Comparison of ENCODE assay signal across 8 mouse cellular contexts in genomic region chr11:21371122-21371806, GRCm38 (mm10). TPM values are rescaled to one million over a fixed set of nuclear protein-coding genes. Genes with fewer than 3 reads are reported as not detected.
A peak's percentile ranks its signal among the peaks of the same experiment; 100 is the strongest.
DNase-seq lines count a peak whose midpoint lies in the region; ATAC-seq and TF ChIP-seq lines count a peak whose summit lies in the region.

Gene Ugp2 (minus strand): TSS chr11:21371201.

- TF ChIP-seq POLR2A in bone marrow macrophage, adult 2 months (IDR thresholded peaks at IDR 0.05; ENCODE audit: borderline replicate concordance, low read depth, low read length), result no peak

- H3K4me2 ChIP-seq in heart, embryonic 12.5 days, result peak within 1 kb of the TSS; percentile 70
- peak within 1 kb of the TSS; percentile 70 for H3K4me2 ChIP-seq in kidney, postnatal 0 days (ENCODE audit: low read length)
- H3K4me2 ChIP-seq in liver, embryonic 11.5 days, result peak within 1 kb of the TSS; percentile 82
- H3K4me2 ChIP-seq in stomach, embryonic 16.5 days (ENCODE audit: low read depth, low read length), result peak within 1 kb of the TSS; percentile 64

- no peaks in the 10 kb centered on the region for H3K9me3 ChIP-seq in erythroblast, embryonic 14.5 days (ENCODE audit: control insufficient read depth, low read length)
- no peaks in the 10 kb centered on the region for H3K9me3 ChIP-seq in heart, embryonic 12.5 days (replicated peaks)
- no peaks in the 10 kb centered on the region for H3K9me3 ChIP-seq in kidney, postnatal 0 days (replicated peaks; ENCODE audit: low read length)
- no peaks in the 10 kb centered on the region for H3K9me3 ChIP-seq in liver, embryonic 11.5 days (ENCODE audit: control insufficient read depth, low read length)
- no peaks in the 10 kb centered on the region for H3K9me3 ChIP-seq in stomach, embryonic 16.5 days (replicated peaks; ENCODE audit: control insufficient read depth, low read length)

- no peaks in the 10 kb centered on the region for H3K36me3 ChIP-seq in C2C12 (ENCODE audit: control insufficient read depth, insufficient read depth)
- no peaks in the 10 kb centered on the region for H3K36me3 ChIP-seq in erythroblast, embryonic 14.5 days (ENCODE audit: control insufficient read depth)
- no peaks in the 10 kb centered on the region for H3K36me3 ChIP-seq in heart, embryonic 12.5 days
- H3K36me3 ChIP-seq in kidney, postnatal 0 days (ENCODE audit: insufficient read depth, low read length), result no peaks in the 10 kb centered on the region
- no peaks in the 10 kb centered on the region for H3K36me3 ChIP-seq in liver, embryonic 11.5 days (ENCODE audit: control insufficient read depth, insufficient read depth, low read length)
- H3K36me3 ChIP-seq in stomach, embryonic 16.5 days (ENCODE audit: control insufficient read depth, insufficient read depth, low read length), result no peaks in the 10 kb centered on the region

- ATAC-seq in heart, embryonic 12.5 days (ENCODE audit: insufficient number of reproducible peaks, low FRiP score), result peak; percentile 94
- peak; percentile 95 for ATAC-seq in kidney, postnatal 0 days (replicated peaks; ENCODE audit: low FRiP score, low read depth)
- peak; percentile 94 for ATAC-seq in liver, embryonic 11.5 days (replicated peaks; ENCODE audit: low FRiP score)
- ATAC-seq in stomach, embryonic 16.5 days (ENCODE audit: insufficient read depth, low FRiP score), result peak; percentile 93

- H3K4me3 ChIP-seq in C2C12 (ENCODE audit: insufficient read depth, poor library complexity, severe bottlenecking), result peak within 1 kb of the TSS; percentile 34
- H3K4me3 ChIP-seq in bone marrow macrophage, adult 2 months (ENCODE audit: insufficient read depth, low read length), result peak within 1 kb of the TSS; percentile 100
- peak within 1 kb of the TSS; percentile 76 for H3K4me3 ChIP-seq in erythroblast, embryonic 14.5 days (replicated peaks)
- peak within 1 kb of the TSS; percentile 65 for H3K4me3 ChIP-seq in heart, embryonic 12.5 days
- H3K4me3 ChIP-seq in kidney, postnatal 0 days (replicated peaks; ENCODE audit: low read depth, low read length), result peak within 1 kb of the TSS; percentile 76
- peak within 1 kb of the TSS; percentile 76 for H3K4me3 ChIP-seq in liver, embryonic 11.5 days (ENCODE audit: low read depth, low read length)
- peak within 1 kb of the TSS; percentile 75 for H3K4me3 ChIP-seq in stomach, embryonic 16.5 days (replicated peaks; ENCODE audit: low read length)

- H3K27ac ChIP-seq in bone marrow macrophage, adult 2 months (ENCODE audit: insufficient read depth, low read depth, low read length), result peak within 1 kb of the TSS; percentile 98
- H3K27ac ChIP-seq in heart, embryonic 12.5 days (ENCODE audit: poor library complexity, severe bottlenecking), result peak within 1 kb of the TSS; percentile 99
- H3K27ac ChIP-seq in kidney, postnatal 0 days, result peak within 1 kb of the TSS; percentile 96
- H3K27ac ChIP-seq in liver, embryonic 11.5 days (ENCODE audit: low read depth, low read length), result peak within 1 kb of the TSS; percentile 88
- peak within 1 kb of the TSS; percentile 99 for H3K27ac ChIP-seq in stomach, embryonic 16.5 days (ENCODE audit: low read length)

- H3ac ChIP-seq in C2C12 (ENCODE audit: control insufficient read depth, insufficient read length, low read depth), result peak within 1 kb of the TSS; percentile 91

- WGBS in heart, embryonic 12.5 days, result 6% methylated on average over 38 of the region's 38 CpGs
- 7% methylated on average over 37 of the region's 38 CpGs for WGBS in kidney, postnatal 0 days
- WGBS in liver, embryonic 11.5 days, result 6% methylated on average over 38 of the region's 38 CpGs
- 6% methylated on average over 38 of the region's 38 CpGs for WGBS in stomach, embryonic 16.5 days

- peaks cover 17% of the 10 kb centered on the region for H3K4me1 ChIP-seq in bone marrow macrophage, adult 2 months (ENCODE audit: control insufficient read depth, insufficient read depth, low read length)
- peaks cover 19% of the 10 kb centered on the region for H3K4me1 ChIP-seq in erythroblast, embryonic 14.5 days (ENCODE audit: control insufficient read depth)
- peaks cover 15% of the 10 kb centered on the region for H3K4me1 ChIP-seq in heart, embryonic 12.5 days (replicated peaks)
- H3K4me1 ChIP-seq in kidney, postnatal 0 days (replicated peaks; ENCODE audit: insufficient read depth, low read length), result peaks cover 4% of the 10 kb centered on the region; the same call in 1 of the 2 replicates
- peaks cover 6% of the 10 kb centered on the region; the same call in 1 of the 2 replicates for H3K4me1 ChIP-seq in liver, embryonic 11.5 days (replicated peaks; ENCODE audit: control insufficient read depth, insufficient read depth, low read length)
- H3K4me1 ChIP-seq in stomach, embryonic 16.5 days (ENCODE audit: control insufficient read depth, insufficient read depth, low read length), result peaks cover 16% of the 10 kb centered on the region

- H3K79me3 ChIP-seq in C2C12 (ENCODE audit: low read depth), result peaks cover 8% of the 10 kb centered on the region

- no peaks in the 10 kb centered on the region for H3K27me3 ChIP-seq in C2C12 (ENCODE audit: control insufficient read depth, insufficient read depth, insufficient read length)
- H3K27me3 ChIP-seq in erythroblast, embryonic 14.5 days (ENCODE audit: control insufficient read depth), result peaks cover 48% of the 10 kb centered on the region
- H3K27me3 ChIP-seq in heart, embryonic 12.5 days (replicated peaks), result no peaks in the 10 kb centered on the region
- H3K27me3 ChIP-seq in kidney, postnatal 0 days (ENCODE audit: insufficient read depth, low read length), result no peaks in the 10 kb centered on the region
- no peaks in the 10 kb centered on the region for H3K27me3 ChIP-seq in liver, embryonic 11.5 days (replicated peaks; ENCODE audit: control insufficient read depth, insufficient read depth, low read length)
- H3K27me3 ChIP-seq in stomach, embryonic 16.5 days (ENCODE audit: control insufficient read depth, insufficient read depth, low read length), result no peaks in the 10 kb centered on the region

- DNase-seq in kidney, postnatal 0 days (ENCODE audit: low spot score), result peak; percentile 98
- DNase-seq in liver, embryonic 11.5 days (ENCODE audit: low spot score), result peak; percentile 93
- peak; percentile 96 for DNase-seq in naive thymus-derived CD4-positive, alpha-beta T cell, adult 2 months (ENCODE audit: low read depth)

- H3K79me2 ChIP-seq in C2C12 (ENCODE audit: control insufficient read depth, insufficient read depth), result peaks cover 31% of the 10 kb centered on the region

- H3K9ac ChIP-seq in heart, embryonic 12.5 days, result peak within 1 kb of the TSS; percentile 78
- peak within 1 kb of the TSS; percentile 79 for H3K9ac ChIP-seq in kidney, postnatal 0 days (ENCODE audit: low read depth, low read length)
- H3K9ac ChIP-seq in liver, embryonic 11.5 days (ENCODE audit: low read depth, low read length), result peak within 1 kb of the TSS; percentile 88
- H3K9ac ChIP-seq in stomach, embryonic 16.5 days (ENCODE audit: low read length), result peak within 1 kb of the TSS; percentile 91

- no peak for TF ChIP-seq CTCF in C2C12 (IDR thresholded peaks at IDR 0.05; ENCODE audit: control insufficient read depth, insufficient read depth, insufficient read length)
- no peak for TF ChIP-seq CTCF in bone marrow macrophage, adult 2 months (IDR thresholded peaks at IDR 0.05; ENCODE audit: low read depth, low read length)
- TF ChIP-seq CTCF in kidney, postnatal 0 days (IDR thresholded peaks at IDR 0.05; ENCODE audit: low read depth), result no peak

TF ChIP-seq in C2C12, 6 proteins besides CTCF, POLR2A, EP300 and RAD21:
- TF ChIP-seq MAX (IDR thresholded peaks at IDR 0.05) (peak; percentile 99), MYOG (IDR thresholded peaks at IDR 0.05; ENCODE audit: control insufficient read depth, extremely low read depth, insufficient read length) (no peak)

RNA-seq across cellular contexts. Expression of gene Ugp2, which starts in this region (rescaled TPM):
- polyA plus RNA-seq in C2C12 (2012; fragmentation: generic; extraction: Trizol), result 11.6 TPM
- 84.5 and 88.9 TPM in 2 replicates for polyA plus RNA-seq in bone marrow macrophage, adult 2 months (2012; ENCODE audit: insufficient read depth, insufficient read length, missing spikeins)
- 0.13 and 0.44 TPM in 2 replicates for polyA plus RNA-seq in erythroblast, embryonic 14.5 days (2012)
- polyA plus RNA-seq in heart, embryonic 12.5 days (2016; fragmentation: Nextera tagmentation; extraction: Ambion mirVana), result 213 and 221 TPM in 2 replicates
- polyA plus RNA-seq in kidney, postnatal 0 days (2015; fragmentation: Nextera tagmentation; extraction: Ambion mirVana), result 90.1 and 97.4 TPM in 2 replicates
- 41.6 and 42.8 TPM in 2 replicates for polyA plus RNA-seq in liver, embryonic 11.5 days (2014; fragmentation: Nextera tagmentation; extraction: Ambion mirVana)
- polyA plus RNA-seq in stomach, embryonic 16.5 days (2015; fragmentation: Nextera tagmentation; extraction: Ambion mirVana), result 102 and 116 TPM in 2 replicates

Comparison
In these comparisons a context has a peak if more than half of its experiments do, and no peak if none do; other contexts are left out.
1. Peak in every context shown above with its lines: DNase-seq, ATAC-seq, H3K4me3 ChIP-seq and H3K27ac ChIP-seq.
2. H3K4me3 ChIP-seq: peak in every context shown above with its lines; median percentile 100 in bone marrow macrophage, adult 2 months; 76 in erythroblast, embryonic 14.5 days; 76 in kidney, postnatal 0 days; 76 in liver, embryonic 11.5 days; 75 in stomach, embryonic 16.5 days; 65 in heart, embryonic 12.5 days; 34 in C2C12.